In genomic region chr8:75509299-75509698, GRCm38 (mm10) we compare ENCODE assay signal across 18 mouse cellular contexts.
A peak's percentile ranks its signal among the peaks of the same experiment; 100 is the strongest.
DNase-seq lines count a peak whose midpoint lies in the region; ATAC-seq and TF ChIP-seq lines count a peak whose summit lies in the region.
"Had no signal": no experiment of that assay in that cellular context is flagged by ENCODE, and none has a peak within 500 bp of the region (broad histone marks: within the 10 kb centered on the region; RNA-seq: fewer than 3 reads in every experiment).

No protein-coding gene starts in this region.

- no peak overlapping the region for H3K4me3 ChIP-seq in embryonic facial prominence, embryonic 14.5 days (ENCODE audit: low read depth, low read length)
- H3K4me3 ChIP-seq in embryonic facial prominence, embryonic 10.5 days: no peak overlapping the region
- no peak overlapping the region for H3K4me3 ChIP-seq in midbrain, embryonic 12.5 days
- no peak overlapping the region for H3K4me3 ChIP-seq in midbrain, postnatal 0 days (ENCODE audit: low read depth, low read length)
- H3K4me3 ChIP-seq: embryonic facial prominence, embryonic 13.5 days; forebrain, embryonic 13.5 days; forebrain, embryonic 15.5 days had no signal

- ATAC-seq in embryonic facial prominence, embryonic 14.5 days (ENCODE audit: low read depth): no peak
- ATAC-seq in midbrain, embryonic 12.5 days (ENCODE audit: low FRiP score, low read depth): peak; percentile 60; the same call in 1 of the 2 replicates
- ATAC-seq in midbrain, postnatal 0 days (ENCODE audit: low FRiP score): no peak
- ATAC-seq: forebrain, embryonic 13.5 days; forebrain, embryonic 15.5 days; forebrain, postnatal 0 days had no signal

- peak; percentile 7 for DNase-seq in embryonic facial prominence, embryonic 14.5 days (ENCODE audit: low spot score)
- no peak for DNase-seq in embryonic facial prominence, embryonic 10.5 days (ENCODE audit: low spot score)
- no peak for DNase-seq in midbrain, postnatal 0 days (ENCODE audit: low spot score)
- peak; percentile 17 for DNase-seq in brain, embryonic 14.5 days (ENCODE audit: low read depth)
- no peak for DNase-seq in cerebellum, adult 8-10 months
- DNase-seq: adrenal gland, adult 2 months; adrenal gland, postnatal 10 days; adrenal gland, postnatal 25 days; cerebellum, adult 11 months; cerebellum, adult 18-20 months; cerebellum, adult 9-10 months; cerebellum, postnatal 10 days; cerebellum, postnatal 25 days; forebrain, postnatal 0 days had no signal

- WGBS in embryonic facial prominence, embryonic 14.5 days: 69% methylated on average over 1 of the region's 1 CpGs
- WGBS in embryonic facial prominence, embryonic 10.5 days: 78% methylated on average over 1 of the region's 1 CpGs
- 24% methylated on average over 1 of the region's 1 CpGs for WGBS in midbrain, embryonic 12.5 days
- 41% methylated on average over 1 of the region's 1 CpGs for WGBS in midbrain, postnatal 0 days

- no peak overlapping the region for H3K9ac ChIP-seq in embryonic facial prominence, embryonic 14.5 days (ENCODE audit: low read depth, low read length)
- no peak overlapping the region for H3K9ac ChIP-seq in midbrain, embryonic 12.5 days (replicated peaks)
- no peak overlapping the region for H3K9ac ChIP-seq in midbrain, postnatal 0 days (replicated peaks; ENCODE audit: low read length, poor library complexity, severe bottlenecking)
- H3K9ac ChIP-seq: embryonic facial prominence, embryonic 13.5 days; forebrain, embryonic 13.5 days; forebrain, embryonic 15.5 days; forebrain, postnatal 0 days had no signal

- no peak for TF ChIP-seq CTCF in midbrain, postnatal 0 days (IDR thresholded peaks at IDR 0.05)
- no peak for TF ChIP-seq CTCF in brain, embryonic 14.5 days (IDR thresholded peaks at IDR 0.05; ENCODE audit: borderline replicate concordance, extremely low read depth, insufficient read depth, insufficient read length)

- no peak overlapping the region for H3K4me2 ChIP-seq in embryonic facial prominence, embryonic 14.5 days (ENCODE audit: low read depth, low read length)
- no peak overlapping the region for H3K4me2 ChIP-seq in midbrain, embryonic 12.5 days (replicated peaks)
- no peak overlapping the region for H3K4me2 ChIP-seq in midbrain, postnatal 0 days (ENCODE audit: low read depth, low read length, poor library complexity, severe bottlenecking)
- H3K4me2 ChIP-seq: embryonic facial prominence, embryonic 13.5 days; forebrain, embryonic 13.5 days; forebrain, embryonic 15.5 days had no signal

- TF ChIP-seq POLR2A in brain, embryonic 14.5 days (IDR thresholded peaks at IDR 0.05; ENCODE audit: borderline replicate concordance, extremely low read depth, insufficient read depth, insufficient read length, poor library complexity, severe bottlenecking): no peak

- H3K9me3 ChIP-seq in embryonic facial prominence, embryonic 14.5 days (ENCODE audit: control insufficient read depth, low read length): no peaks in the 10 kb centered on the region
- no peaks in the 10 kb centered on the region for H3K9me3 ChIP-seq in embryonic facial prominence, embryonic 10.5 days
- H3K9me3 ChIP-seq in midbrain, embryonic 12.5 days: no peaks in the 10 kb centered on the region
- no peaks in the 10 kb centered on the region for H3K9me3 ChIP-seq in midbrain, postnatal 0 days (ENCODE audit: low read length)
- H3K9me3 ChIP-seq: embryonic facial prominence, embryonic 13.5 days; forebrain, embryonic 13.5 days; forebrain, embryonic 15.5 days had no signal

- no peaks in the 10 kb centered on the region for H3K36me3 ChIP-seq in embryonic facial prominence, embryonic 14.5 days (ENCODE audit: control insufficient read depth, insufficient read depth, low read length)
- H3K36me3 ChIP-seq in embryonic facial prominence, embryonic 10.5 days (replicated peaks): no peaks in the 10 kb centered on the region
- no peaks in the 10 kb centered on the region for H3K36me3 ChIP-seq in midbrain, embryonic 12.5 days
- H3K36me3 ChIP-seq in midbrain, postnatal 0 days (ENCODE audit: insufficient read depth, low read length): no peaks in the 10 kb centered on the region
- H3K36me3 ChIP-seq: embryonic facial prominence, embryonic 13.5 days; forebrain, embryonic 15.5 days had no signal

- H3K27ac ChIP-seq in embryonic facial prominence, embryonic 14.5 days (replicated peaks; ENCODE audit: low read depth, low read length): no peak overlapping the region
- H3K27ac ChIP-seq in embryonic facial prominence, embryonic 10.5 days (replicated peaks): no peak overlapping the region
- H3K27ac ChIP-seq in midbrain, embryonic 12.5 days (replicated peaks): no peak overlapping the region
- no peak overlapping the region for H3K27ac ChIP-seq in midbrain, postnatal 0 days (ENCODE audit: low read depth, low read length)
- H3K27ac ChIP-seq: embryonic facial prominence, embryonic 13.5 days; forebrain, embryonic 13.5 days; forebrain, embryonic 15.5 days had no signal

- H3K4me1 ChIP-seq in embryonic facial prominence, embryonic 14.5 days (ENCODE audit: control insufficient read depth, insufficient read depth, low read length): no peaks in the 10 kb centered on the region
- H3K4me1 ChIP-seq in embryonic facial prominence, embryonic 10.5 days: no peaks in the 10 kb centered on the region
- H3K4me1 ChIP-seq in midbrain, embryonic 12.5 days: no peaks in the 10 kb centered on the region
- no peaks in the 10 kb centered on the region for H3K4me1 ChIP-seq in midbrain, postnatal 0 days (ENCODE audit: insufficient read depth, low read length)
- H3K4me1 ChIP-seq: embryonic facial prominence, embryonic 13.5 days; forebrain, embryonic 13.5 days; forebrain, embryonic 15.5 days had no signal

- no peaks in the 10 kb centered on the region for H3K27me3 ChIP-seq in embryonic facial prominence, embryonic 14.5 days (replicated peaks; ENCODE audit: control insufficient read depth, insufficient read depth, low read length)
- H3K27me3 ChIP-seq in embryonic facial prominence, embryonic 10.5 days (replicated peaks; ENCODE audit: low read depth, poor library complexity, severe bottlenecking): no peaks in the 10 kb centered on the region
- no peaks in the 10 kb centered on the region for H3K27me3 ChIP-seq in midbrain, embryonic 12.5 days
- H3K27me3 ChIP-seq in midbrain, postnatal 0 days (ENCODE audit: insufficient read depth, low read length): no peaks in the 10 kb centered on the region
- H3K27me3 ChIP-seq: embryonic facial prominence, embryonic 13.5 days; forebrain, embryonic 13.5 days; forebrain, embryonic 15.5 days had no signal

Comparison
In these comparisons a context has a peak if more than half of its experiments do, and no peak if none do; other contexts are left out.
1. DNase-seq: peak in embryonic facial prominence, embryonic 14.5 days (single experiment) and brain, embryonic 14.5 days (single experiment); none in embryonic facial prominence, embryonic 10.5 days (single experiment), midbrain, postnatal 0 days (single experiment) and cerebellum, adult 8-10 months (single experiment).